Mouse (Mus musculus): ENCODE measurements around the gene Lsm2.

GRCm38 (mm10) chr17:35024691-35025488 is 43.2 kb downstream of the Lsm2 start:
- no peak for TF ChIP-seq POLR2A (IDR thresholded peaks at IDR 0.05; ENCODE audit: low read depth, low read length)
- TF ChIP-seq CTCF (IDR thresholded peaks at IDR 0.05; ENCODE audit: borderline replicate concordance, insufficient read depth, low read length): no peak

Data from embryonic fibroblast, embryonic 13.5 days (primary cell).